Mouse (Mus musculus) left cerebral cortex, adult 2 months (tissue): ENCODE measurements around the gene Adprm. TPM values are rescaled to one million over a fixed set of nuclear protein-coding genes. Genes with fewer than 3 reads are reported as not detected.

ENCODE experiments used
- DNase-seq, 2 experiments: peaks; one replicate each; pipeline ENCODE4 v3.0.0; 2021 to 2022; ENCODE audit warnings: low spot score in 2 of 2, mixed read lengths in 1 of 2; ENCODE audit errors: extremely low spot score in 1 of 2
- H3K27ac ChIP-seq: fragments of 200-600 bp; 2 replicates; pipeline ENCODE4 v1.8.1; 2022
- H3K4me3 ChIP-seq: fragments of 200-600 bp; 2 replicates; pipeline ENCODE4 v1.8.1; 2022
- CTCF ChIP-seq: fragments of 200-600 bp; IDR thresholded peaks from 2 replicates; pipeline ENCODE4 v1.8.1; 2022; ENCODE audit warnings: antibody characterized with exemption, mild to moderate bottlenecking, moderate library complexity
- intact Hi-C: fragments of 180-260 bp; cut with DNase I; formaldehyde crosslinking; loops from one replicate; pipeline ENCODE4 v1.15.1; 2025
- microRNA-seq, 2 experiments: library from miRNA; unstranded; fragments of <30 nt; microRNA quantifications; one replicate each; pipeline ENCODE4 v1.2.0; 2021
- total RNA-seq, 2 experiments: library from RNA; stranded (reverse); gene quantifications; 2 replicates each; pipeline ENCODE4 v1.2.3; 2021

The Adprm gene
- total RNA-seq, 2 experiments from 2014 or later: 24.2 to 24.8 TPM

- Histone ChIP-seq H3K27ac (no peak overlapping the region), H3K4me3 (no peak overlapping the region)
- no peak for TF ChIP-seq CTCF
- intact Hi-C loops: no loop called here
- no peak for DNase-seq
Observed at GRCm38 (mm10) chr11:66993674-66994073, 58.7 kb downstream of the Adprm start.

GRCm38 (mm10) chr11:66992150-66992549 is 60.2 kb downstream of the Adprm start:
- TF ChIP-seq CTCF: no peak
- DNase-seq: no peak
- intact Hi-C loops: no loop called here
- H3K4me3 ChIP-seq: no peak overlapping the region
- H3K27ac ChIP-seq: no peak overlapping the region

Small RNA genes within 50 kb of the gene (microRNA-seq; reads per million reads assigned to microRNA genes)
- gene Mir6923: 0 to 1.2 reads per million in 2 experiments

Other genes starting within 250 kb of the Adprm start
- under 1 TPM; 0.16 to 0.23 TPM for gene Pirt, start 140.6 kb downstream of the Adprm start, total RNA-seq
- not detected for gene Tmem238l, start 96.0 kb downstream of the Adprm start, total RNA-seq
- under 1 TPM; 0.56 to 0.79 TPM for gene Tmem220, start 27.4 kb downstream of the Adprm start, total RNA-seq
- gene Sco1, start 76 bp upstream of the Adprm start, total RNA-seq: 10 to 100 TPM; 10.2 to 11.2 TPM
- gene Myh3, start 25.7 kb upstream of the Adprm start, total RNA-seq: 1 to 10 TPM; 4.7 to 6.0 TPM
- under 1 TPM; 0.43 to 0.61 TPM for gene Myh2, start 118.4 kb upstream of the Adprm start, total RNA-seq
- gene Myh1, start 147.5 kb upstream of the Adprm start, total RNA-seq: under 1 TPM; 0.21 to 0.25 TPM
- under 1 TPM; 0.18 to 0.26 TPM for gene Myh4, start 185.4 kb upstream of the Adprm start, total RNA-seq
- gene Myh8, start 224.5 kb upstream of the Adprm start, total RNA-seq: under 1 TPM; 0.40 to 0.57 TPM